In genomic region chr10:45048158-45048557, GRCm38 (mm10) we compare ENCODE assay signal across 13 mouse cellular contexts. TPM values are rescaled to one million over a fixed set of nuclear protein-coding genes. Genes with fewer than 3 reads are reported as not detected.
DNase-seq lines count a peak whose midpoint lies in the region; ATAC-seq and TF ChIP-seq lines count a peak whose summit lies in the region.
"Had no signal": no experiment of that assay in that cellular context is flagged by ENCODE, and none has a peak within 500 bp of the region (broad histone marks: within the 10 kb centered on the region; RNA-seq: fewer than 3 reads in every experiment).

No protein-coding gene starts in this region.

- peaks cover 10% of the 10 kb centered on the region for H3K4me1 ChIP-seq in heart, embryonic 11.5 days (ENCODE audit: control insufficient read depth, insufficient read depth, low read length)
- no peaks in the 10 kb centered on the region for H3K4me1 ChIP-seq in lung, postnatal 0 days (ENCODE audit: insufficient read depth, low read depth, low read length)
- peaks cover 12% of the 10 kb centered on the region for H3K4me1 ChIP-seq in liver, embryonic 13.5 days (replicated peaks)
- H3K4me1 ChIP-seq in stomach, embryonic 16.5 days (ENCODE audit: control insufficient read depth, insufficient read depth, low read length): no peaks in the 10 kb centered on the region
- H3K4me1 ChIP-seq in forebrain, embryonic 13.5 days: no peaks in the 10 kb centered on the region

- no peak for TF ChIP-seq EP300 in lung, postnatal 0 days (IDR thresholded peaks at IDR 0.05)

- H3K9me3 ChIP-seq in heart, embryonic 11.5 days (replicated peaks; ENCODE audit: control insufficient read depth, low read length): no peaks in the 10 kb centered on the region
- H3K9me3 ChIP-seq in lung, postnatal 0 days (ENCODE audit: low read length): no peaks in the 10 kb centered on the region
- H3K9me3 ChIP-seq in liver, embryonic 13.5 days (replicated peaks): no peaks in the 10 kb centered on the region
- H3K9me3 ChIP-seq in stomach, embryonic 16.5 days (replicated peaks; ENCODE audit: control insufficient read depth, low read length): no peaks in the 10 kb centered on the region
- H3K9me3 ChIP-seq in forebrain, embryonic 13.5 days (replicated peaks): no peaks in the 10 kb centered on the region
- H3K9me3 ChIP-seq: embryonic facial prominence, embryonic 10.5 days had no signal

- DNase-seq in heart, postnatal 14 days: no peak
- peak; percentile 15 for DNase-seq in lung, postnatal 0 days (ENCODE audit: low spot score)
- DNase-seq in lung, postnatal 14 days: no peak
- DNase-seq in liver, embryonic 13.5 days: no peak
- no peak for DNase-seq in urinary bladder, postnatal 10 days (ENCODE audit: low spot score)
- DNase-seq: cerebellum, adult 11 months; midbrain, embryonic 14.5 days; right cerebral cortex, postnatal 14 days had no signal

- H3K9ac ChIP-seq in heart, embryonic 11.5 days (ENCODE audit: low read depth, low read length): 0 out of 2 replicates have a peak overlapping the region, but pooled peaks have one; percentile 46
- H3K9ac ChIP-seq in lung, postnatal 0 days (replicated peaks; ENCODE audit: low read depth): 0 out of 2 replicates have a peak overlapping the region, but pooled peaks have one; percentile 5
- H3K9ac ChIP-seq in liver, embryonic 13.5 days: no peak overlapping the region
- H3K9ac ChIP-seq in stomach, embryonic 16.5 days (ENCODE audit: low read length): no peak overlapping the region
- H3K9ac ChIP-seq in forebrain, embryonic 13.5 days: no peak overlapping the region

- no peaks in the 10 kb centered on the region for H3K36me3 ChIP-seq in heart, embryonic 11.5 days (ENCODE audit: control insufficient read depth, insufficient read depth, low read length)
- H3K36me3 ChIP-seq in lung, postnatal 0 days (ENCODE audit: insufficient read depth, low read length): no peaks in the 10 kb centered on the region
- no peaks in the 10 kb centered on the region for H3K36me3 ChIP-seq in liver, embryonic 13.5 days
- no peaks in the 10 kb centered on the region for H3K36me3 ChIP-seq in stomach, embryonic 16.5 days (ENCODE audit: control insufficient read depth, insufficient read depth, low read length)
- H3K36me3 ChIP-seq in forebrain, embryonic 13.5 days (ENCODE audit: poor library complexity, severe bottlenecking): no peaks in the 10 kb centered on the region
- H3K36me3 ChIP-seq: embryonic facial prominence, embryonic 10.5 days had no signal

- no peak overlapping the region for H3K27ac ChIP-seq in heart, embryonic 11.5 days (ENCODE audit: low read depth, low read length)
- H3K27ac ChIP-seq in lung, postnatal 0 days (ENCODE audit: low read length): peak overlapping the region; percentile 44
- H3K27ac ChIP-seq in liver, embryonic 13.5 days: no peak overlapping the region
- no peak overlapping the region for H3K27ac ChIP-seq in stomach, embryonic 16.5 days (ENCODE audit: low read length)
- no peak overlapping the region for H3K27ac ChIP-seq in forebrain, embryonic 13.5 days
- H3K27ac ChIP-seq: embryonic facial prominence, embryonic 10.5 days had no signal

- peaks cover 13% of the 10 kb centered on the region for H3K27me3 ChIP-seq in heart, embryonic 11.5 days (ENCODE audit: control insufficient read depth, insufficient read depth, low read length)
- H3K27me3 ChIP-seq in lung, postnatal 0 days (replicated peaks; ENCODE audit: insufficient read depth, low read length): no peaks in the 10 kb centered on the region
- H3K27me3 ChIP-seq in liver, embryonic 13.5 days: no peaks in the 10 kb centered on the region
- no peaks in the 10 kb centered on the region for H3K27me3 ChIP-seq in stomach, embryonic 16.5 days (ENCODE audit: control insufficient read depth, insufficient read depth, low read length)
- peaks cover 2% of the 10 kb centered on the region; the same call in 1 of the 2 replicates for H3K27me3 ChIP-seq in forebrain, embryonic 13.5 days

- peak overlapping the region; percentile 8; the same call in 1 of the 2 replicates for H3K4me3 ChIP-seq in heart, embryonic 11.5 days (ENCODE audit: low read depth, low read length)
- H3K4me3 ChIP-seq in lung, postnatal 0 days (ENCODE audit: low read depth, low read length): no peak overlapping the region; the same call in 1 of the 2 replicates
- peak overlapping the region; percentile 18 for H3K4me3 ChIP-seq in liver, embryonic 13.5 days (replicated peaks)
- no peak overlapping the region for H3K4me3 ChIP-seq in stomach, embryonic 16.5 days (replicated peaks; ENCODE audit: low read length)
- no peak overlapping the region for H3K4me3 ChIP-seq in forebrain, embryonic 13.5 days
- H3K4me3 ChIP-seq: embryonic facial prominence, embryonic 10.5 days had no signal

- intact Hi-C loops in heart, postnatal 14 days (cut with DNase I): no loop called here

- ATAC-seq in heart, embryonic 11.5 days (replicated peaks; ENCODE audit: insufficient number of reproducible peaks, low FRiP score, low TSS enrichment): no peak
- ATAC-seq in lung, postnatal 0 days: peak; percentile 37
- ATAC-seq in liver, embryonic 13.5 days (ENCODE audit: low read depth): peak; percentile 79
- no peak for ATAC-seq in stomach, embryonic 16.5 days (ENCODE audit: insufficient read depth, low FRiP score)
- ATAC-seq in forebrain, embryonic 13.5 days: no peak
- ATAC-seq: forebrain, embryonic 14.5 days had no signal

- no peak for TF ChIP-seq CTCF in lung, postnatal 0 days (IDR thresholded peaks at IDR 0.05)

- WGBS in heart, embryonic 11.5 days (ENCODE audit: insufficient replicate concordance): 11% methylated on average over 11 of the region's 11 CpGs
- WGBS in lung, postnatal 0 days: 23% methylated on average over 11 of the region's 11 CpGs
- 6% methylated on average over 11 of the region's 11 CpGs for WGBS in liver, embryonic 13.5 days (ENCODE audit: insufficient replicate concordance)
- WGBS in stomach, embryonic 16.5 days: 35% methylated on average over 11 of the region's 11 CpGs
- 78% methylated on average over 11 of the region's 11 CpGs for WGBS in forebrain, embryonic 13.5 days

- peak overlapping the region; percentile 53 for H3K4me2 ChIP-seq in heart, embryonic 11.5 days
- peak overlapping the region; percentile 41 for H3K4me2 ChIP-seq in lung, postnatal 0 days (replicated peaks; ENCODE audit: low read depth, low read length)
- peak overlapping the region; percentile 56 for H3K4me2 ChIP-seq in liver, embryonic 13.5 days
- H3K4me2 ChIP-seq in stomach, embryonic 16.5 days (ENCODE audit: low read depth, low read length): peak overlapping the region; percentile 38
- H3K4me2 ChIP-seq in forebrain, embryonic 13.5 days: no peak overlapping the region

RNA-seq across cellular contexts. Expression of gene Prep, which starts 18.8 kb away (rescaled TPM):
- 18.9 and 24.0 TPM in 2 replicates for polyA plus RNA-seq in heart, embryonic 11.5 days (2014; fragmentation: Nextera tagmentation; extraction: Ambion mirVana)
- total RNA-seq in heart, postnatal 14 days (2021): 10 to 100 TPM; 16.3 to 17.6 TPM
- 20.1 and 22.6 TPM in 2 replicates for polyA plus RNA-seq in lung, postnatal 0 days (2015; fragmentation: Nextera tagmentation; extraction: Ambion mirVana)
- 11.8 and 14.2 TPM in 2 replicates for polyA plus RNA-seq in liver, embryonic 13.5 days (2015; fragmentation: Nextera tagmentation; extraction: Ambion mirVana)
- polyA plus RNA-seq in stomach, embryonic 16.5 days (2015; fragmentation: Nextera tagmentation; extraction: Ambion mirVana): 22.1 and 25.1 TPM in 2 replicates
- 18.3 and 20.3 TPM in 2 replicates for polyA plus RNA-seq in forebrain, embryonic 13.5 days (2015; fragmentation: Nextera tagmentation; extraction: Ambion mirVana)

Comparison
In these comparisons a context has a peak if more than half of its experiments do, and no peak if none do; other contexts are left out.
1. ATAC-seq: peak in lung, postnatal 0 days (single experiment) and liver, embryonic 13.5 days (single experiment); none in heart, embryonic 11.5 days (single experiment), stomach, embryonic 16.5 days (single experiment) and forebrain, embryonic 13.5 days (single experiment).
2. H3K4me3 ChIP-seq: peak in heart, embryonic 11.5 days (single experiment) and liver, embryonic 13.5 days (single experiment); none in lung, postnatal 0 days (single experiment), stomach, embryonic 16.5 days (single experiment) and forebrain, embryonic 13.5 days (single experiment).
3. H3K9ac ChIP-seq: peak in heart, embryonic 11.5 days (single experiment) and lung, postnatal 0 days (single experiment); none in liver, embryonic 13.5 days (single experiment), stomach, embryonic 16.5 days (single experiment) and forebrain, embryonic 13.5 days (single experiment).